Mouse (Mus musculus) kidney, adult 9 months (tissue): ENCODE data around the gene Gpr142.

Experiments used
- DNase-seq: peaks from one replicate; pipeline ENCODE4 v3.0.0; 2022

Gpr142 gene

GRCm38 (mm10) chr11:114798624-114799023 is at the start of gene Gpr142:
TSS of gene Gpr142 (plus strand) at chr11:114798924.
- no peak for DNase-seq

- peak; percentile 41 for DNase-seq
Measured at GRCm38 (mm10) chr11:114764820-114765818, 33.6 kb upstream of the Gpr142 start, which contains the start of gene Kif19a. TSS of gene Kif19a (plus strand) at chr11:114765388.

GRCm38 (mm10) chr11:114769911-114770310 is 28.8 kb upstream of the Gpr142 start:
- no peak for DNase-seq

DNA sequence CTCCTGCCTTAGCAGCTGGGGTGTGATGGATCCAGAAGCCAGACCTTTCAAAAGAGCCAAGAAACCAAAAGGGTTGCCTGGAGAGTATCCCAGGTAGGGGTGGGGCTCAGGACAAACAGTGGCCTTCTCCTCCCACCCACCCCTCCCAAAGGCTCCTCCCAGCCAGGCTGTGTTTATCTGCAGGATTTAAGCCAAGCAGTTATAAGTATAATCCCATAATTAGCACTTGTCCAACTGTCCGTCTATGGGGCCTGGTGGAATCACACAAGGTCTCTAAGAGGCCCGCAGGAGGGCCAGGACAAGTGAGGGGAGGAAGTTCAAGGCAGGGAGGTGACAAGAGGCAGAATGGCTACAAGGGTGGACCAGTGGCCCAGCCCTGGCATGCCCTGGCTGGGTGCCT is 26.8 kb upstream of the Gpr142 start:
- DNase-seq, result no peak

DNA sequence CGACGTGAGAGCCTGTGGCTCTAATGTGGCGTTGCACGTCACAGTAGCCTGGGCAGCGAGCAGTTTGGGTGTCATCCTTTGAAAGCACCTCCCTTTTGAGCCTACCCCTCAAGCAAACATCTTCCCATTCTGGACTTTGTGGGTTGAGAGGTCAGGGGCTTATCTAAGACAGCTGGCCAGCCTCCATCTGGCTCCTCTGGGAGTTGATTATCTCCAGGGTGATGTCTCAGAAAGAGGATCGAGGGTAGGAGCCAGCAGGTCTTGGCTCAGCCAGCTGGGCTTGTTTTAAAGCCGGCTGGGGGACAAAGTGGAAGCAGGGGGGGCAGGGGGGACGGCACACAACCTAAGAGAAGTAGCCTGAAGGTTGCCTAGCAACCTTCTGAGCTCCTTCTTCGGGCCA is 18.6 kb upstream of the Gpr142 start:
- DNase-seq, result peak; percentile 22

- DNase-seq, result no peak
Measured at GRCm38 (mm10) chr11:114785892-114786291, 12.8 kb upstream of the Gpr142 start.

GRCm38 (mm10) chr11:114786326-114786725 is 12.4 kb upstream of the Gpr142 start:
- DNase-seq, result no peak

DNA sequence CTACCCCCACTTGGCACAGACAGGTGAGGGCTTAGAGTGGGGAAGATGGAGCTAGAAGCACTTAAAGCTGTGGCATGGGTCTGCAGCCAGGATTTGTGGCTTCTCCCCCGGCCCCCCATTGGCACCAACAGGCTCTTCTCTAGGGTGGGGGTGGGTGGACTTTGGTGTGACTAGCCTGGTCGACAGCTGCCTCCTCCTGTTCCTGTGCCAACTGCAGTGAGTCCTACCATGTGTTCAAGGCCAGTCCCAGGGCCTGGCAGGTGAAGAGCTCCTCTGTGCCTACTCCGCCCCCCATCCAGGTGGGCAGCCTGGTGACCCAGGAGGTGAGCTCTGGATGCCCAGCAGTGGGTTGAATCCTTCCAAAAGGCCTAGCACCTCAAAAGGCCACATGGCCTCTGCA is 11.1 kb upstream of the Gpr142 start:
- DNase-seq, result no peak

DNA sequence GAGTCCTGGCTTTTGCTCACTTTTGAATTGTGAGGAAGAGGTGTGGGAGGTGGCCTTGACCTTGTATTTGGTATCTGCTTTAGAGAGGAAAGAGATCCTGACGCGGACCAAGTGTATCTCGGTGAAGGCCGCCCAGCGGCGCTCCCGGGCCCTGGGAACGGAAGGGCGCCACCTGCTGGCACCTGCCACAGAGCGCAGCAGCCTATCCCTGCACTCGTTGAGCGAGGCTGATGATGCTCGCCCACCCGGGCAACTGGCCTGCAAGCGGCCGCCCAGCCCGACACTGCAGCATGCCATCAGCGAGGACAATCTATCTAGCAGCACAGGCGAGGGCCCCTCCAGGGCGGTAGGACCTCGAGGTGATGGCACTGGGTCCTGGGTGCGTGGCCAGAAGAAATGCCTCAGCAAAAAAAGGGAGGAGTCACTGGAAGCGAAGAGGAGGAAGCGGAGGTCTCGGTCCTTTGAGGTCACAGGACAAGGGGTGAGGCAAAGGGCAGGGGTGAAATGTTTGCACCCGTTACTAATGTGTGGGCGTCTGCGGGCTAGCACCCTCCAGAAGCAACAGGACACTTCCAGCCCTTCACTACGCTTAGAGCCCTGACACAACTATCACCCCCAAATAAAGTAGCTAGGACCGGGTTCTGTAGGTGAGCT is 9.5 kb upstream of the Gpr142 start:
- peak; percentile 66 for DNase-seq

- DNase-seq, result no peak
Measured at GRCm38 (mm10) chr11:114789716-114790115, 9.0 kb upstream of the Gpr142 start.

- DNase-seq, result no peak
Measured at GRCm38 (mm10) chr11:114790171-114790570, 8.6 kb upstream of the Gpr142 start.

DNA sequence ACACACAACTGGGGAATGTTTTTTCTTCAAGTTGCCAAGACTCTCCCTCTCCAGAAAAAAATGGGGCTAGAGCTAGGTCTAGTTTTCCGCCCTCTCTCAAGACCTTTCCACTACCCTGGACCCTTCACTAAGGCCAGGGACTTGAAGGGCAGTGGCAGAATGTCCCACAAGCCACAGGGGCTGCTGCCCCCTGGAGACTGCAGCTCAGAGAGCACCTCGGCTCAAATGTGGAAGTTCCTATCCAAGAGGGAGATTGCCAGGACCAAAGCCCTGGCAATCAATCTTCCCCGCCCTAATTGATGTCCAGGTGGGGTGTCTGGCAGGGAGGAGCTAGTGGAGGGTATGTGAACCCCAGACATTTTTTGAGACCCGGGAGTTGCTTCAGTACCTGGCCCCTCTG is 7.9 kb upstream of the Gpr142 start:
- DNase-seq, result no peak

DNA sequence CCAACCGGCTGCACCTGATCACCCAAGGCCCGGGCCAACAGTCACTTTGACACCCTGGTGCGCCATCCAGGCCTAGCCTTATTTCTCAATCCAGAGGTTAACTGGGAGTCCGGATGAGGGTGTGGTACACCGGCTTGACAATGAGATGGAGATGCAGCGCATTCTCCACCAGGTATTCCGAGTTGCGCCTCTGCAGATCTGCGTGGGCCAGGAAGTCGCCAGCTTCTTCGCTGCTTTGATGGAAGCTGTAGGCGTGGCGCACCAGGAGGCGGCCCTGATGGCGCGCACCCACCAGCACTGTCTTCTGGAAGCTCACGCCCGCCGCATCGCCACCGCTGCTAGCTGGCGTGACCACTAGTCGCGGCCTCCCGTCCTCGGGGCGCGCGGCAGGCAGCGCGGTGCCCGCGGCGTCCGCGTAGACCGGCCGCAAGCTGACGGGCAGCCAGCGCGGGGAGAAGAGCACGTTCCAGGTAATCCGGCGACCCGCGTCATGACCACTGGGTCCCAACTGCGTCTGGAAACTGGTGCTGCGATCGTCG is 7.3 kb upstream of the Gpr142 start:
- no peak for DNase-seq

GRCm38 (mm10) chr11:114791891-114792411 is 6.8 kb upstream of the Gpr142 start:
- DNase-seq, result no peak

- no peak for DNase-seq
Measured at GRCm38 (mm10) chr11:114792931-114793494, 5.7 kb upstream of the Gpr142 start.

DNA sequence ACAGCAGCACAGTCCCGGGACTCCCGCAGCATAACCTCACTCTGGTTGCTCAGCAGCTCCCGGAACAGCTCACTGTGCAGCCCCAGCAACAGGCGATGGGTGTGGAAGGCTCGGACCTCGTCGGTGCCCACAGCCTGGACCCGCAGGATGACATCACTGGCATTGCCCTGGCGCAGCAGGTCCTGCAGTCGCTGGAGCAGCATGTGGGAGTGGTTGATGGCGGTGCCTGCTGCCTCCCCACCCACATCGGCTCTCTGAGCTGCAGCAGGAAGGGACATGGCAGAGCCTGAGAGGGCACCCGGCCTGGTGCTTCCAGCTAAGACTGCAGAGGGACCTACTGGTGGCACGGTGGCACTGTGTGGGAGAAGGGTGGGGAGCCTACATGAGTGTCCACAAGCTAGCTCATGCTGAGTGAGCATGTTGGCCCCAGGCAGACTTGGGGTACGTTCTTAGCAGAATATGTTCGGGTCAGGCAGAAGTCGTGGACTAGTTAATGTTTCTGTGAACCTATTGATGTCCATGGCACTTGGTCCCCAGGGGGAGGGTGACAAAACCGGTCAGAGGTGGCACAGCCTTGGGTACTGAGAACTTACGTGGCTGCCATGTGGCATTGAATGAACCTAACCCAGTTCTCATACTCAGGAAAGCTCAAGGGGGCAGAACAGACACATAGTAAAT is 4.7 kb upstream of the Gpr142 start:
- no peak for DNase-seq

GRCm38 (mm10) chr11:114794691-114795090 is 4.0 kb upstream of the Gpr142 start:
- DNase-seq, result no peak

DNA sequence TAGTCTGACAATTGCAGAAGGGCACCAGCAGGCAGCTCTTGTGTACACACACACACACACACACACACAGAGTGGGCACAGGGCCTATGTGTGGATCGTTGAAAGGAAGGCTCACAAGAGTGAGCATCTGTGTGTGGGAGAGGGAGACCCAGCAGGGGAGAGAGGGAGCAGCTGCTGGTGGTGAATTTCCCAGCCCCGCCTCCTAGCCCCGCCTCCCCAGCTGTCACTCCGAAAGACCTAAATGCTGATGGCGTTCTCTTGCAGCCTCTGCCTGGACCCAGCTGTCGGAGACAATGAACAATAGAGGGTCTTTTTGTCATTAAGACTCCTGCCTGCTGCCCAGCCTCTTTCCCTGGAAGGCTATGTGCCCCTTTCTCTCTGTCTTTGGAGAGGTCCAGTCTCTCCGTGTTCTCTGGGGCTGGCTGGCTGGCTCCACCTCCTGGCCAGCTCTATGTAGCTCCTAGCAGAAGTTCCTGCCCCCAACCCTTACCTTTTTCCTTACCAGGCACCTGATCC is 3.4 kb upstream of the Gpr142 start:
- DNase-seq, result peak; percentile 26

- no peak for DNase-seq
Measured at GRCm38 (mm10) chr11:114795848-114796322, 2.8 kb upstream of the Gpr142 start, which contains the start of gene Btbd17. TSS of gene Btbd17 (minus strand) at chr11:114795945.

GRCm38 (mm10) chr11:114797176-114797575 is 1.5 kb upstream of the Gpr142 start:
- DNase-seq, result no peak

GRCm38 (mm10) chr11:114797981-114798380 is 743 bp upstream of the Gpr142 start:
- no peak for DNase-seq

DNA sequence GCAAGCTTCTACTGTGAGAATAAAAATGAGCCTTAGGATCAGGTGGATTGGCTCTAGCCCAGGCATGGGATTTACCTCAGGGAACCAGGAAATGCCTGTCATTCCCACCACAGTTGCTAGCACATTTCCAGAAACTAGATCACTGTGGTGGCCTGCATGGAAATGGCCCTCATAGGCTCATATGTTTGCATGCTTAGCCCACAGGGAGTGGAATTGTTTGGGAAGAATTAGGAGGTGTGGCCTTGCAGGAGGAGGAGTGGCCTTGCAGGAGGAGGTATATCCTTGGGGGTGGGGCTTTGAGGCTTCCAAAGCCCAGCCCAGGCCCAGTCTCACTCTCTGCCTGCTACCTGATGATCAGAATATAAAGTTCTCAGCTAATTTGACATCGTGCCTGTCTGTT is 3.2 kb downstream of the Gpr142 start:
- DNase-seq, result no peak
